Mouse (Mus musculus) limb, embryonic 10.5 days (tissue): ENCODE measurements around the gene Hecw2. TPM values are rescaled to one million over a fixed set of nuclear protein-coding genes. Genes with fewer than 3 reads are reported as not detected.

Experiments used
- DNase-seq: peaks from one replicate; pipeline ENCODE4 v3.0.0-alpha.2; 2017; ENCODE audit warnings: low spot score
- H3K27ac ChIP-seq: fragments of 300-500 bp; sonication (generic); 2 replicates; pipeline ENCODE4 v1.5.1; 2016; ENCODE audit warnings: mild to moderate bottlenecking
- H3K27me3 ChIP-seq: fragments of 300-500 bp; sonication (generic); 2 replicates; pipeline ENCODE4 v1.6.1; 2016; ENCODE audit warnings: low read depth, mild to moderate bottlenecking; ENCODE audit not compliant: poor library complexity, severe bottlenecking
- H3K36me3 ChIP-seq: fragments of 300-500 bp; sonication (generic); 2 replicates; pipeline ENCODE4 v1.6.1; 2016; ENCODE audit warnings: mild to moderate bottlenecking, moderate library complexity
- H3K4me1 ChIP-seq: fragments of 300-500 bp; sonication (generic); 2 replicates; pipeline ENCODE4 v1.6.1; 2016
- H3K4me3 ChIP-seq: fragments of 300-500 bp; sonication (generic); 2 replicates; pipeline ENCODE4 v1.5.1; 2016; ENCODE audit warnings: mild to moderate bottlenecking, moderate library complexity
- H3K9me3 ChIP-seq: fragments of 300-500 bp; sonication (generic); replicated peaks from 2 replicates; pipeline ENCODE4 v1.6.1; 2016; ENCODE audit warnings: mild to moderate bottlenecking
- whole genome bisulfite sequencing: fragments of 180-500 bp; shearing (Covaris S2); methylation state at CpG from one replicate; pipeline ENCODE4 v1.1.7; 2016; 5-methylcytosine and 5-hydroxymethylcytosine counted together
- polyA plus RNA-seq: library from polyadenylated mRNA; unstranded; fragments of >200 nt; fragmentation: Nextera tagmentation; extraction: Ambion mirVana; gene quantifications from 2 replicates; pipeline ENCODE4 v1.2.1, GENCODE M21; 2016

Hecw2 gene
- 2.5 TPM in 2 replicates for polyA plus RNA-seq

DNA sequence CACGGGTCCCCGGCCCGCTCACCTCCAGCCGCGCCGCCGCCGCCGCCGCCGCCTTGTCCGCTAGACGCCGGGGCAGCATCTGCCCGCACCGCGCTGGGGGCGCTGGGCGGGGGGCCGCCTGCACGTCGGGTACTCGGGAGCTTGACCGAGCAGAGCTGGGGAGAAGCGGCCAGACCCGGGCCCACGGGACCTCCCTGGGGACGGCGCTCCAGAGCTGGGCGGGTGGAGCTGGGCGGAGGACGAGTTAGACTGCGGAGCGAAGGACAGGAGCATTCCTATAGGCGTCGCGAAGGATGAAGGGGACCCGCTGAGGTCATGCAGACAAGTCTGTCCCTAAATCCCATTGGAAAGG, at the start of gene Hecw2:
Gene Hecw2 (minus strand): TSS at position 215 of the 352 bp plus-strand sequence.
- Histone ChIP-seq H3K27me3 (peaks cover 31% of the 10 kb centered on the region), H3K27ac (peak within 1 kb of the TSS; percentile 89), H3K9me3 (no peaks in the 10 kb centered on the region), H3K4me3 (peak within 1 kb of the TSS; percentile 82), H3K36me3 (no peaks in the 10 kb centered on the region), H3K4me1 (peaks cover 5% of the 10 kb centered on the region; the same call in 1 of the 2 replicates)
- no peak for DNase-seq
- under 1% methylated on average over 38 of the region's 38 CpGs for WGBS

DNA sequence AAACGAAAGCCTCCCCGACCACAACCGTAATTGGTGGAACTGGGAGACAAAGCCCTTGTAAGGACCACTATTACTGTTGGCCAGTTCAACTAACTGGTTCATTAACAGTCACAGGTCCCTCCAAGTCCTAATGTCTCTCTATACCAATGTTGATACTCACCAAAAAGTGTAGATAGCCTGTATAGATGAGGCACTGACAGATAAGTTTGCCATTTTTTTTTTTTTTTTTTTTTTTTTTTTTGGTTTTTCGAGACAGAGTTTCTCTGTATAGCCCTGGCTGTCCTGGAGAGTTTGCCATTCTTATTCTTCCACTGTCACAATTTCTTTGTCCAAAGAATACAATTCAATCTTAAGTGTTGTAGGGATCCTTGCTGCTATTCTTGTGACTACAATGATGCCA, 47.8 kb upstream of the Hecw2 start:
- Histone ChIP-seq H3K36me3 (no peaks in the 10 kb centered on the region), H3K4me3 (no peak overlapping the region), H3K27me3 (no peaks in the 10 kb centered on the region), H3K9me3 (no peaks in the 10 kb centered on the region), H3K4me1 (no peaks in the 10 kb centered on the region), H3K27ac (no peak overlapping the region)
- no peak for DNase-seq
- WGBS: 93% methylated on average over 4 of the region's 4 CpGs

DNA sequence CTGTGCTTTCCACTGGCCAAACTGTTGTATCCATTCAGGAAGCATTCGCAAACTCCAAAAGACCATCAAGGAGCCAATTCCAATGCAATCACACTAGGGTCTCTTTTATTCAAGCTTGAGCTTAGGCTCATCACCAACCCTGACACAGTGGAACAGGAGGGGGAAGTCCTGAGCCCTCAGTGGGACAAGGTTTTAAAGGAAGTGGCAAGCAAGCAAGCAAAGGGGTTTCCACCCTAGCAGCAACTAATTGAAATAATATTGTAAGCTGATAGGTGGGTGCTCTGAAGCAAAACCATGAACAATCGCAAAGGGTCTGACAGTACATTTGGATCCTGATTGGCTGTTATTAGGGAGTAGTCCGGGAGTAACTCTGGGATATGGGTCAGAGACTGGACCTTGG, 25.3 kb upstream of the Hecw2 start:
- no peak for DNase-seq
- WGBS: 94% methylated on average over 3 of the region's 3 CpGs
- Histone ChIP-seq H3K4me3 (no peak overlapping the region), H3K27ac (no peak overlapping the region), H3K36me3 (no peaks in the 10 kb centered on the region), H3K9me3 (no peaks in the 10 kb centered on the region), H3K4me1 (no peaks in the 10 kb centered on the region), H3K27me3 (no peaks in the 10 kb centered on the region)

DNA sequence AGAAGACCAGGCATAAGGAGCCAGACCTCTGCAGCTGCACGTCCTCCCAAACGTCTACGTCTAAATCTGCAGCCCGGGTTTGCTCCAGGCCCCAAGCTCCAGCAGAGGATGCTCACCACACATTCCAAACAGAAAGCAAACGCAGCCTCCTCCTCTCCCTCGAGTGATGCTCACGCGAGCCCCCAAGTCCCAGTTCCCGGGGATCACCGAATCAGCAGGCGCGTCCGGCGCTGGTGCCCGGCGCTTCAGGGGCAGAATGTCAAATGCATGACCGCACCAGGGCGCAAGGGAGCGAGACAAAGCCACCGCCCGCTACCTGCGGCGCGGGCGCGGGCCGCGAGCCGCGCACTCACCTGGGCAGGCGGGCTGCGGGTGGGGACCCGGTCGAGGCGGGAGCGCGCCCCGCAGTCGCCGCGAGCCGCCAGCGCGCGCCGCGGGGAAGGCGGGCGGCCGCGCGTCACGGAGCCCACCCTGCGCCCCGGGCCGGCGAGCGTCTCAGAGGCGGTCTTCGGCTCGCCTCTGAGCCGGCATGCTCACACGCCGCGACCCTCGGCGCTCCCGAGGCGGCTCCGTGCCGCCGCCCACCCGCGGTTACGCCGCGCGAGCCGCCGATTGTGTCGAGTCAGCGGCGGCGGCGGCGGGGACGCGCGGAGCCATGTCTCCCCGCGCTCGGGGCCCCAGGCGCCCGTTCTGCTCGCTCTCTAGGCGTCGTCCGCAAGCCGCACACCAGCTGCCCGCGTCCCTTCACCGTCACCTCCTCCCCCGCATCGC, 600 bp downstream of the Hecw2 start:
- H3K4me1 ChIP-seq: peaks cover 5% of the 10 kb centered on the region; the same call in 1 of the 2 replicates
- H3K36me3 ChIP-seq: no peaks in the 10 kb centered on the region
- under 1% methylated on average over 89 of the region's 104 CpGs for WGBS
- H3K9me3 ChIP-seq: no peaks in the 10 kb centered on the region
- peak; percentile 76 for DNase-seq
- H3K27me3 ChIP-seq: peaks cover 31% of the 10 kb centered on the region
- peak overlapping the region; percentile 82 for H3K4me3 ChIP-seq
- H3K27ac ChIP-seq: peak overlapping the region; percentile 89

DNA sequence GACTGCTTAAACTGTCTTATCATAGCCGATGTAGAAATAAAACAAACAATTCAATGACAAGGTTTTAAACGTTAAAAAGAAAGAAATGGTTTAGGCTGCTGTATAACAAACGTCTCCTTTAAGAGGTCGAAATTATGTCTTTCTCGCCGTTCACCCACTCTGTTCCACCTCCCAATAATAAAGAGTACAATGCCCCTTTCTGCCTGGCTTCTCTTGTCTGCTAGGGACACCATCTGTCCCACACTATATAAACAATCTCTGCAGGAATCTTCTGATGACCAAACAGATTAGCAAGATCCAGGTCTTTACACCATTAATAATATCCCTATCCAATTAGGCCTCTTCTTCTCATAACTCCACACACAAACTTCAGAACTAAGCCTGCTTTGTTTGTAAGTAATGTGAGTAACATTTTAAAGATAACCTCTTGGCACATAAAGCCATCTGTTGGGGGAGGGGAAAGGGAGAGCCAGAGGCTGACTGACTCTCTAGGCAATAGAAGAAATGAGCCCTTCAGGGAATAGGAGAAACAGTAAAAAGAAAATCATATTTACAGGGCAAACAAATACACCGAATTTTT, 1.7 kb downstream of the Hecw2 start:
- H3K4me3 ChIP-seq: no peak overlapping the region
- peaks cover 31% of the 10 kb centered on the region for H3K27me3 ChIP-seq
- 46% methylated on average over 7 of the region's 7 CpGs for WGBS

DNA sequence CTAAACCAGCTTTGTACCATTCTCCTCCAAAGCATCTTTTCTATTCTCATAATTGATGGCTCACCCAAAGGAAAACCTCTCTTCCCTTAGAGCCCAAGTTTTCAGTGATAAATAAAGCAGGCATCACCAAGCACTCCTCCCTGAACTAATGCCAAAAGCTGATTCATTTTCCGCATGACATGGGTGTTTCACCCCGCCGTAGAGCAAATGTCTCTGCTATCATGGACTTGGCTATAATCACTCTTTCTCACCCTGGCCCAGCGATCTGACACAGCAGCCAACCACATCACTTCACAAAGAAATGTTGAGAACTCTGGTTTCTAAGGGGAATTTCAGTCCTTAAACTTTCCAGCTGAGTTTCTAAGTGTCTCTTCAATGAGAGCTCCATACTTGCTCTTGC, 7.4 kb downstream of the Hecw2 start:
- DNase-seq: no peak
- no peaks in the 10 kb centered on the region for H3K36me3 ChIP-seq
- 86% methylated on average over 4 of the region's 4 CpGs for WGBS

More for the DNA sequence above, 1.7 kb downstream of the Hecw2 start:
- Histone ChIP-seq H3K4me1 (peaks cover 5% of the 10 kb centered on the region; the same call in 1 of the 2 replicates), H3K36me3 (no peaks in the 10 kb centered on the region), H3K27ac (no peak overlapping the region), H3K9me3 (no peaks in the 10 kb centered on the region)
- DNase-seq: no peak

DNA sequence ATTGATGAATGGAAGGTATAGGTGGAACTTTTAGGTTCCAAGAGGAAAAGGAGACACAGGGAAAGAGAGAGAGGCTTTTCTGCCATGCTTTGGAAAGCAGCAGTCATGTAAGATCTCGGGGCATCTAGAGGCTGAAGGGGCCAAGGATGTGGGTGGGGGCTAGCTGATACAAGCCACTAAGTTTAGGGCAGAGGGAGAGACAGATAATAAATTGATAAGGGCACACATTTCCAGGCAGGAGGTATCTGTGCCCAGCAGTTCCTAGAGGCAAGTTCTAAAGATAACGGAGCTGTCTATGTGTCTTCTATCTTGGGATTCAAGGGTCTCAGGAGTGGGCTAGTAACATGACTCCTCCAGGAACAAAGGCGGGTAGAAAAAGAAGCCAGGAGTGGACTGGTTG, 8.6 kb downstream of the Hecw2 start:
- Histone ChIP-seq H3K9me3 (no peaks in the 10 kb centered on the region), H3K36me3 (no peaks in the 10 kb centered on the region), H3K27ac (no peak overlapping the region), H3K27me3 (no peaks in the 10 kb centered on the region), H3K4me3 (no peak overlapping the region), H3K4me1 (no peaks in the 10 kb centered on the region)
- 53% methylated on average over 3 of the region's 3 CpGs for WGBS
- no peak for DNase-seq

More for the DNA sequence above, 7.4 kb downstream of the Hecw2 start:
- no peaks in the 10 kb centered on the region for H3K9me3 ChIP-seq
- H3K4me3 ChIP-seq: no peak overlapping the region
- peaks cover under 1% of the 10 kb centered on the region; the same call in 1 of the 2 replicates for H3K27me3 ChIP-seq
- H3K4me1 ChIP-seq: no peaks in the 10 kb centered on the region
- H3K27ac ChIP-seq: no peak overlapping the region

DNA sequence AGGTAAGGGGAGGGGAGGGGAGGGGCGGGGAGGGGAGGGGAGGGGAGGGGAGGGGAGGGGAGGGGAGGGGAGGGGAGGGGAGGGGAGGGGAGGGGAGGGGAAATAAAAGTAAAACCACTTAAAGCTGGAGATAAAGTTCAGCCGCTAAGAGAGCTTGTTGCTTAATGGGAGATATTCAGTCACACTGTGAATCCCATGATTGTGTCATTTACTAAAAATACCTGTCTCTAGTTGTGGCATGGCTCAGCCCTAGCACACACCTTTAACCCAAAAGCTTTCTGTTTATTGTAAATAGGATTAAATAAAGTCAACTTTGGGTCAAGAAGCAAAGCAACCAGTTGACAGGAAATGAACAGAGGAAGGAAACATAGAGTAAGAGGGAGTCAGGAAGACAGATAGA, 14.3 kb downstream of the Hecw2 start:
- H3K27ac ChIP-seq: no peak overlapping the region
- WGBS: 85% methylated on average over 1 of the region's 2 CpGs

DNA sequence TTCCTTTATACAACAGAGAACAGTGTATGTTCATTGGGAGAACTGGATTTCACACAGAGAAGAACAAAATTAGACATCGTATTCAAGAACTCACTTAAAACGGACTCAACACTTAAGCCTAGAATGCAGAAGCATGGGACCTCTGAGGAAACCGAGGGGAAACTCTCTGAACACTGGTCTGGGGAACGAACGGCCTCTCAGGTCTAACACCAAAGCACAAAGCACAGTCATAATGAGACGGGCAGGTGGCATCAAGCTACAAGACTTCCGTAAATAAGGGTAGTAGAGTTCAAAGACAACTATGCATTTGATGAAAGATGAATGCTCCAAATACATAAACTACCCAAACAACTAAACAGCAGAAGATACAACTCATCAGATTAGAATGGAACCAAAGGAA, 15.8 kb downstream of the Hecw2 start:
- no peak for DNase-seq
- no peaks in the 10 kb centered on the region for H3K9me3 ChIP-seq
- H3K27ac ChIP-seq: no peak overlapping the region
- WGBS: 92% methylated on average over 7 of the region's 7 CpGs
- H3K4me3 ChIP-seq: no peak overlapping the region
- no peaks in the 10 kb centered on the region for H3K27me3 ChIP-seq
- no peaks in the 10 kb centered on the region for H3K4me1 ChIP-seq
- no peaks in the 10 kb centered on the region for H3K36me3 ChIP-seq

More for the DNA sequence above, 14.3 kb downstream of the Hecw2 start:
- H3K9me3 ChIP-seq: no peaks in the 10 kb centered on the region
- no peaks in the 10 kb centered on the region for H3K36me3 ChIP-seq
- H3K4me3 ChIP-seq: no peak overlapping the region
- H3K27me3 ChIP-seq: no peaks in the 10 kb centered on the region
- no peak for DNase-seq
- H3K4me1 ChIP-seq: no peaks in the 10 kb centered on the region

DNA sequence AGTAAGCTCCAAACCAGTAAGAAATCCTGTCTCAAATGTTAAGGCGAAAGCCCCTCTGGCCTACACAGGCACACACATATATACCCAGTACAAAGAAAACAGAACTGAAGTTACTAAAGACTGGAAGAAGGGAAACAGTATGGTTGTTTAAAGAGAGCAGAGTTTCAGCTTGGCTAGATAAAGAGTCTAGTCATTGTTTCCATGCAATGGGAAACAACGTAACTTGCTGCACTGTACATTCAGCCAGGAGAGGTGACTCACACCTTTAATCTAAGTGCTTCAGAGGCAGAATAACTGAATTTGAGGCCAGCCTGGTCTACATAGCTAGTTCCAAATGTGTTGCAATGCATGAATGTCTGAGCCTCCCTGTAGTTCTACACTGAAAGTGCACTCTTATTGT, 18.4 kb downstream of the Hecw2 start:
- 90% methylated on average over 2 of the region's 2 CpGs for WGBS

DNA sequence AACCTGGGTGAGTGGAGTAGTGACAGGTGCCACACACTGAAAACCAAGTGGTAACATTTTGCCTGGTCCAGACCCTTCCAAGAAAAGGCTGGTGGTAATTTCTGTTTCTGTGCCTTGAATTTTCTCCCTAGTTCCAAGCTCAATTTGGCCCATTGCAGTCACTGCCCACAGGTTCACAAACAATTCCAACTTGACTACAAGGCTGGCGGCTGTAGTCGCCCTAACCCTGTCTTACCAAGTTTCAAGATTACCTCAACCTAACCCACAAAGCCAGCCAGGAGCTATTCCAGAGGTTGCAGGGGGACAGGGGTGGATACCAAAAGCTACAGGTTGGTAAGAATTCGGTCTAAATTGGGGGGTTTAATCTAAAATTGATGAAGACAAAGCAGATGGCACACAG, 27.0 kb downstream of the Hecw2 start:
- H3K27ac ChIP-seq: no peak overlapping the region
- H3K4me3 ChIP-seq: no peak overlapping the region
- H3K27me3 ChIP-seq: no peaks in the 10 kb centered on the region
- WGBS: 92% methylated on average over 3 of the region's 3 CpGs
- H3K36me3 ChIP-seq: no peaks in the 10 kb centered on the region
- DNase-seq: no peak
- no peaks in the 10 kb centered on the region for H3K4me1 ChIP-seq
- H3K9me3 ChIP-seq: no peaks in the 10 kb centered on the region

More for the DNA sequence above, 18.4 kb downstream of the Hecw2 start:
- Histone ChIP-seq H3K4me3 (no peak overlapping the region), H3K27me3 (no peaks in the 10 kb centered on the region), H3K36me3 (no peaks in the 10 kb centered on the region), H3K4me1 (no peaks in the 10 kb centered on the region), H3K9me3 (no peaks in the 10 kb centered on the region), H3K27ac (no peak overlapping the region)
- DNase-seq: no peak

DNA sequence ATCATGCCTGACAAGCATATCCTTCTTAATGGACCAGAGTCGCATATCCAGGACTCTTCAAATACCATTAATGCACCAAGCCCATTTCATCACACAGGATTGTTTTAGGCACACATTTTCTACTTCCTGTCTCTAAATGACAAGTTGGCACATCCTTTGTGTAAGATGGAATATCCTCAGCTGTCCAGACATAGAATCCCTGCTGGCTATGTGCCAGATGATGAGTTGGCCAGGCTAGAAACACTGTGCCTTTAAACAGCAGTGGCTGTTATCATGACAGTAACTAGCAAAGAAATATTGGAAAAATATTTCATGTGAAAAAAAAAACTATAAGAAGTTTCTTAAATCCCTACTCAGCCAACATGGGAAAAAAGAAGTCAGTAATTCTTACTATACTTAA, 35.4 kb downstream of the Hecw2 start:
- Histone ChIP-seq H3K4me3 (no peak overlapping the region), H3K27ac (no peak overlapping the region), H3K9me3 (no peaks in the 10 kb centered on the region), H3K4me1 (no peaks in the 10 kb centered on the region), H3K36me3 (no peaks in the 10 kb centered on the region), H3K27me3 (no peaks in the 10 kb centered on the region)
- DNase-seq: no peak
- 76% methylated on average over 1 of the region's 1 CpGs for WGBS

DNA sequence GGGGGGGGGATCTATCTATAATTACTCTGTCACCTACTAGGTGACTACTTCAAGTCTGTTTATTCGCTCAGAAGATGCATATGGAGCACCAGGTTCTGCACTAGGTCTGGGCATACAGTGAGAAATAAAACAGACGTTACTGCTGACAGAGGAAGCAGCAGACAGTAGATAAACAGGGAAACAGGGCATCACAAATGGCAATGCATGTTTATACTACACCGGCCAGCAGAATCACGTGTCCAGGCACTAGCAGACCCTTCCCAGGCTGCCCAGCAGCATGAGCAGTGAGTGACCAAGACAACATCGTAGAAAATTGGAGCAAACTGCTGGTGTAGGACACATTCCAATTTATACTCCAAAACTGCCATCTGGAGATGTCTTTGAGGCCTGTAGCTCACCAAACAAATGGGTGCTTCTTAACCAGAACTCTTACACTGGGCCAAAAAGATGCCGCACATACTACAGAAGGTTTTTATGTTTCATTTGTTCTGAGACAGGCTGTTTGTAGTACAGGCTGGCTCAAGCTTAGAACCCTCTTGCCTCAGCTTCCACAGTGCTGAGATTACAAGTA, 41.7 kb downstream of the Hecw2 start:
- H3K27me3 ChIP-seq: no peaks in the 10 kb centered on the region
- 0 out of 2 replicates have a peak, but pooled peaks cover 5% of the 10 kb centered on the region for H3K4me1 ChIP-seq
- WGBS: 86% methylated on average over 6 of the region's 6 CpGs
- no peak overlapping the region for H3K27ac ChIP-seq
- no peak overlapping the region for H3K4me3 ChIP-seq
- H3K36me3 ChIP-seq: no peaks in the 10 kb centered on the region
- DNase-seq: no peak
- no peaks in the 10 kb centered on the region for H3K9me3 ChIP-seq
